Comparison of ENCODE assay signal across 29 mouse cellular contexts in the genomic region with DNA sequence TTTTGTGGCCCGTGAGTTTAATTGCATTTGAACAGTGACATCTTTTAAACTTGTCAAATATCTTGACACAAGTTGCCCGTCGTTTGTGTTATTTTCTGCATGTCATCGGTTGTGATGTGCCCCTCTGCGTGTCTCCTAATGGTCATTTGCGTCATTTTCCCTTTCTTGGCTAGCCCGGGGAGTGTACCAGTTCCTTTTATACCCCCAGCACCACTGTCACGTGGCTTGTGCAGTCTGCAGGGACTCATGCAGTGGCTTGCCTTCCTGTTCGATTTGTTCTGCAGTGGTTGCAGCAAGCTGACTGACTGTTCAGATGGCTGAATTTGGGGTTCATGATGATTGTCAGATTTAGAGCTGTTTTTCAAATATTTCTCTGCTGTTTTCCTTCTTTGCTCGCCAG.
DNase-seq lines count a peak whose midpoint lies in the region; ATAC-seq and TF ChIP-seq lines count a peak whose summit lies in the region.
"Had no signal": no experiment of that assay in that cellular context is flagged by ENCODE, and none has a peak within 500 bp of the region (broad histone marks: within the 10 kb centered on the region; RNA-seq: fewer than 3 reads in every experiment).

No protein-coding gene starts in this region.

- 0 out of 2 replicates have a peak overlapping the region, but pooled peaks have one; percentile 11 for H3K27ac ChIP-seq in embryonic facial prominence, embryonic 15.5 days (replicated peaks)
- no peak overlapping the region for H3K27ac ChIP-seq in embryonic facial prominence, embryonic 10.5 days (replicated peaks)
- peak overlapping the region; percentile 87 for H3K27ac ChIP-seq in heart, embryonic 13.5 days (replicated peaks)
- H3K27ac ChIP-seq in hindbrain, embryonic 12.5 days: no peak overlapping the region
- H3K27ac ChIP-seq in hindbrain, postnatal 0 days: no peak overlapping the region
- H3K27ac ChIP-seq in lung, embryonic 14.5 days (ENCODE audit: low read depth): peak overlapping the region; percentile 64; the same call in 1 of the 2 replicates
- H3K27ac ChIP-seq: forebrain, embryonic 12.5 days; liver, embryonic 14.5 days; midbrain, embryonic 10.5 days; neural tube, embryonic 12.5 days had no signal

- intact Hi-C loops in heart, postnatal 14 days (cut with DNase I): no loop called here

- no peaks in the 10 kb centered on the region for H3K27me3 ChIP-seq in embryonic facial prominence, embryonic 15.5 days
- H3K27me3 ChIP-seq in embryonic facial prominence, embryonic 10.5 days (replicated peaks; ENCODE audit: low read depth, poor library complexity, severe bottlenecking): no peaks in the 10 kb centered on the region
- H3K27me3 ChIP-seq in heart, embryonic 13.5 days (replicated peaks): no peaks in the 10 kb centered on the region
- no peaks in the 10 kb centered on the region for H3K27me3 ChIP-seq in hindbrain, embryonic 12.5 days
- no peaks in the 10 kb centered on the region for H3K27me3 ChIP-seq in hindbrain, postnatal 0 days (ENCODE audit: insufficient read depth, low read length)
- no peaks in the 10 kb centered on the region for H3K27me3 ChIP-seq in lung, embryonic 14.5 days (ENCODE audit: insufficient read depth, low read length)
- H3K27me3 ChIP-seq: CH12.LX; forebrain, embryonic 12.5 days; neural tube, embryonic 12.5 days had no signal

- DNase-seq in embryonic facial prominence, embryonic 10.5 days (ENCODE audit: low spot score): no peak
- DNase-seq in heart, postnatal 14 days: no peak
- no peak for DNase-seq in hindbrain, postnatal 0 days (ENCODE audit: low spot score)
- DNase-seq in lung, embryonic 14.5 days: peak; percentile 14
- DNase-seq in lung, postnatal 4 days: no peak
- DNase-seq: adrenal gland, adult 2 months; adrenal gland, postnatal 36 days; cerebellum, adult 18-20 months; cerebellum, postnatal 10 days; forebrain, postnatal 0 days; kidney, postnatal 25 days; liver; lung, adult 2 months; lung, postnatal 14 days; right cerebral cortex, adult 18-20 months; spleen, adult 18-20 months; thymus, adult 2 months; thymus, postnatal 36 days had no signal

- H3K36me3 ChIP-seq in embryonic facial prominence, embryonic 15.5 days: peaks cover 11% of the 10 kb centered on the region; the same call in 1 of the 2 replicates
- H3K36me3 ChIP-seq in embryonic facial prominence, embryonic 10.5 days (replicated peaks): peaks cover 33% of the 10 kb centered on the region
- H3K36me3 ChIP-seq in heart, embryonic 13.5 days: peaks cover 43% of the 10 kb centered on the region
- peaks cover 2% of the 10 kb centered on the region for H3K36me3 ChIP-seq in hindbrain, embryonic 12.5 days
- no peaks in the 10 kb centered on the region for H3K36me3 ChIP-seq in hindbrain, postnatal 0 days (ENCODE audit: insufficient read depth, low read length)
- peaks cover 11% of the 10 kb centered on the region; the same call in 1 of the 2 replicates for H3K36me3 ChIP-seq in lung, embryonic 14.5 days (ENCODE audit: insufficient read depth)

- peaks cover 15% of the 10 kb centered on the region for H3K4me1 ChIP-seq in embryonic facial prominence, embryonic 15.5 days
- peaks cover 11% of the 10 kb centered on the region; the same call in 1 of the 2 replicates for H3K4me1 ChIP-seq in embryonic facial prominence, embryonic 10.5 days
- H3K4me1 ChIP-seq in heart, embryonic 13.5 days: peaks cover 63% of the 10 kb centered on the region
- no peaks in the 10 kb centered on the region for H3K4me1 ChIP-seq in hindbrain, embryonic 12.5 days
- no peaks in the 10 kb centered on the region for H3K4me1 ChIP-seq in hindbrain, postnatal 0 days (ENCODE audit: insufficient read depth, low read length)
- peaks cover 26% of the 10 kb centered on the region; the same call in 1 of the 2 replicates for H3K4me1 ChIP-seq in lung, embryonic 14.5 days (ENCODE audit: insufficient read depth)
- H3K4me1 ChIP-seq: forebrain, embryonic 12.5 days; midbrain, embryonic 10.5 days; neural tube, embryonic 12.5 days had no signal

- ATAC-seq in embryonic facial prominence, embryonic 15.5 days (ENCODE audit: insufficient number of reproducible peaks, low FRiP score, low TSS enrichment, low read depth): no peak
- ATAC-seq in heart, embryonic 13.5 days (ENCODE audit: extremely low read depth, insufficient number of reproducible peaks, low FRiP score, low TSS enrichment): no peak
- no peak for ATAC-seq in hindbrain, embryonic 12.5 days (ENCODE audit: low FRiP score)
- no peak for ATAC-seq in hindbrain, postnatal 0 days
- ATAC-seq in lung, embryonic 14.5 days (ENCODE audit: insufficient read depth): no peak
- ATAC-seq: activated CD4-positive, CD25-positive, alpha-beta regulatory T cell, adult 4 months; forebrain, postnatal 0 days; intestine, embryonic 16.5 days had no signal

- H3K9me3 ChIP-seq in embryonic facial prominence, embryonic 15.5 days (replicated peaks): no peaks in the 10 kb centered on the region
- H3K9me3 ChIP-seq in embryonic facial prominence, embryonic 10.5 days: no peaks in the 10 kb centered on the region
- H3K9me3 ChIP-seq in heart, embryonic 13.5 days: no peaks in the 10 kb centered on the region
- H3K9me3 ChIP-seq in hindbrain, embryonic 12.5 days (replicated peaks): no peaks in the 10 kb centered on the region
- no peaks in the 10 kb centered on the region for H3K9me3 ChIP-seq in hindbrain, postnatal 0 days (ENCODE audit: low read length)
- no peaks in the 10 kb centered on the region for H3K9me3 ChIP-seq in lung, embryonic 14.5 days (ENCODE audit: low read depth, low read length)
- H3K9me3 ChIP-seq: forebrain, embryonic 12.5 days; midbrain, embryonic 10.5 days; neural tube, embryonic 12.5 days had no signal

- no peak for TF ChIP-seq CTCF in hindbrain, postnatal 0 days (IDR thresholded peaks at IDR 0.05; ENCODE audit: low read depth)
- no peak for TF ChIP-seq CTCF in lung, embryonic 14.5 days (IDR thresholded peaks at IDR 0.05; ENCODE audit: low read depth)

- WGBS in embryonic facial prominence, embryonic 15.5 days: 56% methylated on average over 10 of the region's 10 CpGs
- WGBS in embryonic facial prominence, embryonic 10.5 days: 83% methylated on average over 10 of the region's 10 CpGs
- 44% methylated on average over 10 of the region's 10 CpGs for WGBS in heart, embryonic 13.5 days
- WGBS in hindbrain, embryonic 12.5 days: 82% methylated on average over 10 of the region's 10 CpGs
- 68% methylated on average over 10 of the region's 10 CpGs for WGBS in hindbrain, postnatal 0 days
- WGBS in lung, embryonic 14.5 days: 61% methylated on average over 10 of the region's 10 CpGs

- H3K4me2 ChIP-seq in embryonic facial prominence, embryonic 15.5 days (replicated peaks): no peak overlapping the region
- H3K4me2 ChIP-seq in heart, embryonic 13.5 days: peak overlapping the region; percentile 50
- H3K4me2 ChIP-seq in hindbrain, embryonic 12.5 days (replicated peaks): no peak overlapping the region
- no peak overlapping the region for H3K4me2 ChIP-seq in hindbrain, postnatal 0 days (ENCODE audit: low read depth, low read length)
- H3K4me2 ChIP-seq in lung, embryonic 14.5 days: no peak overlapping the region
- H3K4me2 ChIP-seq: forebrain, embryonic 12.5 days; neural tube, embryonic 12.5 days had no signal

- H3K9ac ChIP-seq in embryonic facial prominence, embryonic 15.5 days: no peak overlapping the region
- H3K9ac ChIP-seq in heart, embryonic 13.5 days: peak overlapping the region; percentile 38; the same call in 1 of the 2 replicates
- H3K9ac ChIP-seq in hindbrain, embryonic 12.5 days: peak overlapping the region; percentile 32; the same call in 1 of the 2 replicates
- H3K9ac ChIP-seq in hindbrain, postnatal 0 days (replicated peaks; ENCODE audit: low read length): no peak overlapping the region
- no peak overlapping the region for H3K9ac ChIP-seq in lung, embryonic 14.5 days
- H3K9ac ChIP-seq: forebrain, embryonic 12.5 days; forebrain, postnatal 0 days; liver, embryonic 14.5 days; neural tube, embryonic 12.5 days had no signal

- H3K4me3 ChIP-seq in embryonic facial prominence, embryonic 15.5 days (replicated peaks): no peak overlapping the region
- H3K4me3 ChIP-seq in embryonic facial prominence, embryonic 10.5 days: no peak overlapping the region
- H3K4me3 ChIP-seq in heart, embryonic 13.5 days: no peak overlapping the region
- H3K4me3 ChIP-seq in hindbrain, embryonic 12.5 days: no peak overlapping the region
- H3K4me3 ChIP-seq in hindbrain, postnatal 0 days (ENCODE audit: low read length): no peak overlapping the region
- H3K4me3 ChIP-seq in lung, embryonic 14.5 days (ENCODE audit: low read depth, low read length): no peak overlapping the region
- H3K4me3 ChIP-seq: forebrain, embryonic 12.5 days; midbrain, embryonic 10.5 days; myocyte; neural tube, embryonic 12.5 days had no signal

Comparison
In these comparisons a context has a peak if more than half of its experiments do, and no peak if none do; other contexts are left out.
1. H3K27ac ChIP-seq: peak in embryonic facial prominence, embryonic 15.5 days (single experiment), heart, embryonic 13.5 days (single experiment) and lung, embryonic 14.5 days (single experiment); none in embryonic facial prominence, embryonic 10.5 days (single experiment), hindbrain, embryonic 12.5 days (single experiment) and hindbrain, postnatal 0 days (single experiment).
2. H3K9ac ChIP-seq: peak in heart, embryonic 13.5 days (single experiment) and hindbrain, embryonic 12.5 days (single experiment); none in embryonic facial prominence, embryonic 15.5 days (single experiment), hindbrain, postnatal 0 days (single experiment) and lung, embryonic 14.5 days (single experiment).